Mouse (Mus musculus) splenic B cell, adult 2 months (primary cell): ENCODE data around the gene Mlkl.
"Not testable (repeated sequence)": the region's sequence is repeated elsewhere in the genome, so short reads cannot be mapped to it uniquely, and the experiment has no call there.

ENCODE experiments used
- DNase-seq: peaks from one replicate; pipeline ENCODE4 v3.0.0-alpha.2; 2011; ENCODE audit warnings: low read depth, low spot score
- H3K27me3 ChIP-seq: 2 replicates; pipeline ENCODE4 v1.6.1; 2012; ENCODE audit warnings: mild to moderate bottlenecking, low read length, moderate library complexity, mixed read lengths; ENCODE audit not compliant: control insufficient read depth, poor library complexity, insufficient read depth, severe bottlenecking
- H3K36me3 ChIP-seq: 2 replicates; pipeline ENCODE4 v1.6.1; 2012; ENCODE audit warnings: mild to moderate bottlenecking, low read length, moderate library complexity, mixed read lengths; ENCODE audit not compliant: control insufficient read depth, poor library complexity, insufficient read depth, severe bottlenecking

The Mlkl gene

GRCm38 (mm10) chr8:111299821-111300568 is 38.0 kb downstream of the Mlkl start, which contains the start of gene Rfwd3:
TSS of gene Rfwd3 (minus strand) at chr8:111300222.
- Histone ChIP-seq H3K27me3 (no peaks in the 10 kb centered on the region), H3K36me3 (peaks cover 4% of the 10 kb centered on the region; the same call in 1 of the 2 replicates)
- DNase-seq: peak; percentile 98

- H3K27me3 ChIP-seq: no peaks in the 10 kb centered on the region
- peak; percentile 76 for DNase-seq
- peaks cover 5% of the 10 kb centered on the region; the same call in 1 of the 2 replicates for H3K36me3 ChIP-seq
Measured at GRCm38 (mm10) chr8:111299363-111299820, 38.6 kb downstream of the Mlkl start.

GRCm38 (mm10) chr8:111298011-111298410 is 40.0 kb downstream of the Mlkl start:
- Histone ChIP-seq H3K27me3 (no peaks in the 10 kb centered on the region), H3K36me3 (peaks cover 5% of the 10 kb centered on the region; the same call in 1 of the 2 replicates)
- DNase-seq: no peak

GRCm38 (mm10) chr8:111291733-111292132 is 46.2 kb downstream of the Mlkl start:
- no peak for DNase-seq
- H3K36me3 ChIP-seq: peaks cover 16% of the 10 kb centered on the region
- H3K27me3 ChIP-seq: no peaks in the 10 kb centered on the region

DNA sequence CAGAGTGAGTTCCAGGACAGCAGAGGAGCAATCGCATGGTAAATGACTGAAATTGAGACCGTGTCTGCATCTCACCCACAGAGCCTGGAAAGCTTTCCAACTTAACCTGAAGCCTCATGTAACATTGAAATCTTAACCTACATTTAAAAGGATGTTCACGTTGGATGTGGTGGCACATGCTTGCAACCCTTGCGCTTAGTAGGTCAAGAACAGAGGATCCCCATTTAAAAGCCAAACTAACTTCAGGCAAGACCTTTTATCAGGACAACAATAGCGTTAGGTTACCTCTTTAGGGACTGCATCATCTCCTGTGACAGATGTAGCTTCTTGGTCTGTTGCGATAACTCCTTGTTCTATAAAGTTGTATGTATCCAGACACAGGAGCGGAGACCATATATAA is 47.4 kb downstream of the Mlkl start:
- no peak for DNase-seq
- peaks cover 16% of the 10 kb centered on the region for H3K36me3 ChIP-seq
- H3K27me3 ChIP-seq: no peaks in the 10 kb centered on the region

DNA sequence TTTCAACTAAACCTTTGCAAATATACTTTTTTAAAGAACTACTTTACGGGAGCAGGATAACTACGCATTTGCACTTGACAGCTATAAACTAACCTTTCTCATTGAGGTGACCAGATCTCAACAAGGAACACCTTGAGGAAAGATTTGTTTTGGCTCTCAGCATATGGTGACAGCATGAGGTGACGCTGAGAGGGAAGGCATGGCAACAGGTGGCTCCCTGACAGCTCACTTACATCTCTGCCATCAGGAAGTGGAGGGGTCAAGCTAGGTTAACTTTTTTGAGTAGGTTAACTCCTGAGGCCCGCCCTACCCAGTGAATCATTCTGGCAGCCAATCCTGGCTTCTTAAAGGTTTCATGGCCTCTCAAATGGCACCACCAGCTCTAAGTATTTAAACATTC is 52.4 kb downstream of the Mlkl start:
- DNase-seq: no peak
- peaks cover 18% of the 10 kb centered on the region for H3K36me3 ChIP-seq
- H3K27me3 ChIP-seq: no peaks in the 10 kb centered on the region

- no peak for DNase-seq
- H3K36me3 ChIP-seq: peaks cover 17% of the 10 kb centered on the region
- no peaks in the 10 kb centered on the region for H3K27me3 ChIP-seq
Measured at GRCm38 (mm10) chr8:111282093-111282492, 55.9 kb downstream of the Mlkl start.

- Histone ChIP-seq H3K27me3 (no peaks in the 10 kb centered on the region), H3K36me3 (0 out of 2 replicates have a peak, but pooled peaks cover 2% of the 10 kb centered on the region)
- DNase-seq: no peak
Measured at GRCm38 (mm10) chr8:111268277-111268676, 69.7 kb downstream of the Mlkl start.

GRCm38 (mm10) chr8:111266161-111266560 is 71.8 kb downstream of the Mlkl start:
- H3K36me3 ChIP-seq, DNase-seq, H3K27me3 ChIP-seq: not testable (repeated sequence)

- Histone ChIP-seq H3K36me3 (no peaks in the 10 kb centered on the region), H3K27me3 (no peaks in the 10 kb centered on the region)
- DNase-seq: no peak
Measured at GRCm38 (mm10) chr8:111264693-111265220, 73.2 kb downstream of the Mlkl start.

DNA sequence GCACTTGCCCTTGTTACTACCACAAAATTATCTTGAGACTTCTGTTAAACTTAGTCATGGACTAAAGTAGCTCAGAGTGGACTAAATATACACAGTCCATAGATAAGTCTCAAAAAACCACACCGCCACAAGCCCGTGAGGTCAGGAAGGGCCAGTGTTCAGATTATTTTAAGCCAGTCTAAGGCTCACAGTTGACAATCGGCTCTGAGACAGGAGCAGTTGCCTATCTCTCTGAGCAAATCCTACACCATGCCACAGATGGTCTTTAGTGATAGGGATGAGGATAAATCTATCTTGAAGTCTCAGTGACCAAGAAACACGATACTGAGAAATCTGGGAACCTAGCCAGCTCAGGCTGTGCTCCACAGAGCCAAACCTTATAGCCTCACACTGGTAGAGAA is 76.0 kb downstream of the Mlkl start:
- Histone ChIP-seq H3K36me3 (no peaks in the 10 kb centered on the region), H3K27me3 (no peaks in the 10 kb centered on the region)
- DNase-seq: no peak
